Mouse (Mus musculus): ENCODE results near the gene Idh3a. TPM values are rescaled to one million over a fixed set of nuclear protein-coding genes. Genes with fewer than 3 reads are reported as not detected.

Idh3a gene
- total RNA-seq (2021): 100 to 1,000 TPM; 159 to 179 TPM
- long read RNA-seq, experiment 1, transcript Idh3a-205 (11 exons, 2,580 nt): major isoform, 187 of 198 reads
- long read RNA-seq, experiment 1, partial matches to known transcripts: 4 of 198 reads
- long read RNA-seq, experiment 1, other reads (novel, unspliced or antisense): 6 of 198 reads
- long read RNA-seq, experiment 2, transcript Idh3a-205 (11 exons, 2,580 nt): major isoform, 274 of 301 reads
- long read RNA-seq, experiment 2, partial matches to known transcripts: 2 of 301 reads
- long read RNA-seq, experiment 2, other reads (novel, unspliced or antisense): 23 of 301 reads

DNA sequence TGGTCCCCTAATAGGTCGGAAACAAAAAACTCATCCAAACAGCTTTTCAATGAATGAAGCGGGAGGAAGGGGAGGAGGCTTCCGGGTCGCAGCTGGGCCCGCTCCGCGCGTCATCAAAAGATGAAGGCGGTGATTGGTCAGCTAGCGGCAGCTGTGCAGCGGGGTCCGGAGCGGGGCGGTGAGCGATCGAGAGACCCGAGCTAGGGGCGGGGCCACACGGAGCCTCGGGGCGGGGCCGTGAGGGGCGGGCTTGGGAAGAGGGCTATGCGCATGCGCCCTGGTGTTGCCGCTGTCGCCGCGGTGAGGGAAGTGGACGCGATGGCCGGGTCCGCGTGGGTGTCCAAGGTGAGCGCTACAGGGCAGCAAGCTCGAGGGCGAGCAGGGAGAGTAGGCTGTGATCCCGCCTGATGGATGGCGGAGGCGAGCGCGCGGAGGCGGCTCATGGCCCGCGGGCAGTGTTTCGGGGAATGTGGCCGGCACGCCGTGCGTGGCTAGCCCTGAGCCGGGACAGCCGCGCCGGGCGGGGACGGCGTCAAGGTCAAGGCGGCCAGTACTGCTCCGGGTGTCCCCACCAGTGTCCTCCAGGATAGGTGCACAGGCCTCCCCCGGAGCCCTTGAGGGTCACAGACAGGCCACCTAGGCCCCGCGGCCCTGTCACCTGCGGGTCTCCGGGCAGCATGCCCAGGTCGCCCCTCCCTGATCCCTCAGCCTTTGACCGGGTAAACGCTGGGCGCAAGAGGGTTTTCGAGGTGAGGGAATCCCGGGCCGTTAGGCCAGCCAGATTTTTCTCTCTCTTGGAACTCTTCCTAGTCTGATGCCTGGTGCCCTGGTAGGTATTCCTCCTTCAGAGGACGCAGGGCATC, at the start of gene Idh3a:
TSS of gene Idh3a (plus strand) at position 136 of the 863 bp plus-strand sequence.
- Histone ChIP-seq H3K27ac (peak within 1 kb of the TSS; percentile 96), H3K4me3 (peak within 1 kb of the TSS; percentile 93)
- TF ChIP-seq CTCF (conservative IDR thresholded peaks at IDR 0.05): no peak

DNA sequence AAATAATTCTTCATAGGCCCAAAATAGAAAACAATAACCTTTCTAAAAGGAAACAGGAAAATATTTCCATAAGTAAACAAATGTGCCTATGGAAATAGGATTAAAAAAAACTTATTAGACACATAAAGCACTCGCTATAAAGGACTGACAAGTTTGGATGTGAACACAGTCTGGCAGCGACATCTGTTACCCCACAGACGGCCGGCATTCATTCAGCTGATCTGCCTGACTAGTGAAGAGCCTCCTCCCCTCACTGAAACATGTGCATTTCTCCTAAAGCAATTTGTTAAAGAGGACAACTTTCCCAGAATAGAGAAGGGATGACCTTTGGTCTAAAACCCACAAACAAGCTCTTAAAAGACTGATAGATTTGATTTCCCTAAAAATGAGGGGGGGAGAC, 49.1 kb upstream of the Idh3a start:
- no peak for TF ChIP-seq CTCF (conservative IDR thresholded peaks at IDR 0.05)
- Histone ChIP-seq H3K27ac (peak overlapping the region; percentile 71), H3K4me3 (no peak overlapping the region)
- peak; percentile 74 to 80 for DNase-seq (ENCODE audit: low spot score in 2 of 2)

More for the DNA sequence above, at the start of gene Idh3a:
- peak; percentile 97 to 98 for DNase-seq (ENCODE audit: low spot score in 2 of 2)

DNA sequence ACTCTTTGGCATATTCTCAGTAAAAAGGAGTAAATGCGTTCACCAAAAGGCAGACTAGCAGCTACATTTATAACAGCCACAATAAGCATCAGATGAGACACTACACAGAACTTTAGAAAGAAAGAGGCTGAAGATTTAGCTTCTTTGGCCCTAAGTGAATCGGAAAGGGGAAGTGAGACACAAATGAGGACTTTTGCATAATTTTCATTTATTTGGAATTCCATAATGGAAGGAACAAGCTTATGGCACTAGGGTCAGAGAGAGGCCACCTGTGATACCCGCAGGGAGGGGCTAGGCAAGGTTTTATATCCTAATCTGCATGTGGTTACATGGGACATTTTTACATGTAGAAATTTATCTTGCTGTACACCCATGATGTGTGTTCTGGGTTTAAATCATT, 48.7 kb upstream of the Idh3a start:
- no peak overlapping the region for H3K4me3 ChIP-seq
- H3K27ac ChIP-seq: peak overlapping the region; percentile 71
- no peak for DNase-seq (ENCODE audit: low spot score in 2 of 2)
- no peak for TF ChIP-seq CTCF (conservative IDR thresholded peaks at IDR 0.05)

DNA sequence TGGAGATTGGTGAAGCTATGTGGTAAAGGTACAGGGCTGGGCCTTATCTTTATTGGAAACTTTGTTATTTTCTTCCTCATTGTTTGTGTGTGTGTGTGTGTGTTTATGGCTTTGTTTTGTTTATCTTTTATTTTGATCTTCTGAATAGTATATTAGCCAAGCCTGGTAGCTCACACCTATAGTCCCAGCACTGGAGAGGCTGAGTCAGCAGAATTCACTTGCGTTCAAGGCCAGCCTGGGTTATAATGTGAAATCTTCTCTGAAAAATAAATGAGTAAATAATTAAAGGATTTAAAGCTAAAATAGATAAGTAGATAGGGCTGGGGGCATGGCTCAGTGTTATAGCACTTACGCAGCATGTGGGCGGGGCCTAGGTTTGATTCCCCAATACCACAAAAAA, 47.9 kb upstream of the Idh3a start:
- TF ChIP-seq CTCF (conservative IDR thresholded peaks at IDR 0.05): no peak
- no peak overlapping the region for H3K27ac ChIP-seq

DNA sequence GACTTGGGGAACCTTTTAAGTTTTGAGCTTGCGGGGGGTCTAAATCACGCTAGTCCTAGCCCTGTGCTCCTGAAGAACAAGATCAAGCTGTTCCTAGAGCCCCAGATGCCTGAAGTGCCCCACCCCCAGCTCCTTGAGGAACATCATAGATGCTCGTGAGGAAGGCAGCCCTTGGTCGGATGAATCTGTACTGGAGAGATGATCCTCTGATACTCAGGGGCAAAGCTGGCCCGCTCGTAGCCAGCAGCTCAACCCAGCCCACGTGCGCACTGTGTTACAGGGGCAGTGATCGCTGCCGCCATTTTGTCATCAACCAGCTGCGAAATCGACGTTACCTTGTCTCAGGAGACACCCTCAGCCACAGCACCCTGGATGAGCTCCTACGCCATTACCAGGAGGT, 47.5 kb upstream of the Idh3a start, which contains the start of gene Sh2d7:
TSS of gene Sh2d7 (plus strand) at position 301 of the 400 bp plus-strand sequence.
- Histone ChIP-seq H3K4me3 (no peak within 1 kb of the TSS), H3K27ac (peak within 1 kb of the TSS; percentile 71; the same call in 1 of the 2 replicates)
- TF ChIP-seq CTCF (conservative IDR thresholded peaks at IDR 0.05): no peak
- DNase-seq (ENCODE audit: low spot score in 2 of 2): no peak

More for the DNA sequence above, 47.9 kb upstream of the Idh3a start:
- no peak for DNase-seq (ENCODE audit: low spot score in 2 of 2)
- no peak overlapping the region for H3K4me3 ChIP-seq

DNA sequence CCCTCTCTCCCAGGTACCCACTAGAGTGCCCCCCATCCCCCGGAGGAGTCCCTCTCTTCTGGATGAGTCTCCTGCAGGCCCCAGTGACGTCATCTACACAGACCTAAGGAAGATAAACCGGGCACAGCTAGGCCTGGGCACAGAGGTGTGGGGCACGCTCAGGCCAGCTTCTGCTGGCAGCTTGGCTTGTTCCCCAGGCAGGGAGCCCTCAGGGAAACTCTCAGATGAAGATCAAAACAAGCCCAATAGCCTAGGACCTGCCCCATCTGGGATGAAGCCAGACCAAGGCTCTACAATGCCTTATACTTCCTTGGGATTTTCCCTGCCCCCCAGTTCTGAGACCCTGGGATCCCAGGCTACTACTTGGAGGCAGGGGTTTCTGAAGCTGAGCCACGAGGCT, 45.3 kb upstream of the Idh3a start:
- no peak overlapping the region for H3K27ac ChIP-seq
- no peak for TF ChIP-seq CTCF (conservative IDR thresholded peaks at IDR 0.05)
- no peak overlapping the region for H3K4me3 ChIP-seq
- DNase-seq (ENCODE audit: low spot score in 2 of 2): no peak

DNA sequence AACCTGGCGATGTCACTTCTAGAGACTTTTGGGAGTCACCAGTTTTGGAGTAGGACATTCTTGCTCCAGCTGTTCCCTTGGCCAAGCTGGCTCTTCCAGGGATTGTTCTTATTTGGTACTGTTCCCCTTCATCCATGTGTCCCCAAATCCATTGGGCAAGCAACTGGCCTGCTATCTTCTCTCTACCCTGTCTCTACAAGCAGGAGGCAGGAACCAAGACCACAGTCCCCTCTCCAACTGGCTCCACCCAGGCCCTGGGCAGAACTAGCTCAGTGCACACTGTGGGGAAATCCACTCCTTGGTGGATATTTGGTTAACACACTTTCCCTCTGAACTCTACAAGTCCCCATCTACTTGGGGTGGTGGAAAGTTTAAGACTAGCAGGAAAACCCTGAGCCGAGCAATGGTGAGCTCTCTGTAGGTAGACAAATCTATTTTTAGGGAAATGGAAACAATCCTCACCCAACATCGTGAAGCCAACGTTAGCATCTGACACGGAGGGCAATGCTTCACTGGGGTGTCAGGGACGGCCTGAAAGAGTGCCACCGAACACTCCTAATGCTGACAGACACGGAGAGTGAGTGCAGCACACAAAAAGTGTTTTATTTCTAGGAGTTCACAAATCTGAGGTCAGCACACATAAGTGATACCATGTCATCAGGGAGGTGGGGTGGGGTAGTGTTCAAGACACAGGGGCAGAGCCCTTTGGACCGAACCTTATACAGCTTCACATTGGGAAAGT, 41.8 kb upstream of the Idh3a start:
- no peak for DNase-seq (ENCODE audit: low spot score in 2 of 2)
- Histone ChIP-seq H3K4me3 (no peak overlapping the region), H3K27ac (no peak overlapping the region)
- TF ChIP-seq CTCF (conservative IDR thresholded peaks at IDR 0.05): no peak

DNA sequence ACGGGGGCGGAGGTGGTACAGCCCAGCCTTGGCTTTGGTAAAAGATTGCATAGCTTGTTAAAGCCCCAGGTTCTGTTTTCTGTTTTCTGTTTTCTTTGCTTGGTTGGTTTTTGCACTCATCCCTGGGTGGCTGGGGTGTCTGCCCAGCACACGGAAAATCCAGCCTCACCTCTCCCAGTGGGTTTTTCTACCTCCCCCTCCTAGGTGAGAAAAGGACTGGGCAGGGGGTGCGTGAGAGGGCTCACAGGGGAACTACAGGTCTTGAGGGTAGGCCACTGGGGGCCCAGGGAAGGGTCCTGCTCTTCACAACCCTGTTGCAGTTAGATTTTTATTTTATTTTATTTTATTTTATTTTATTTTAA, 41.2 kb upstream of the Idh3a start:
- no peak for TF ChIP-seq CTCF (conservative IDR thresholded peaks at IDR 0.05)

DNA sequence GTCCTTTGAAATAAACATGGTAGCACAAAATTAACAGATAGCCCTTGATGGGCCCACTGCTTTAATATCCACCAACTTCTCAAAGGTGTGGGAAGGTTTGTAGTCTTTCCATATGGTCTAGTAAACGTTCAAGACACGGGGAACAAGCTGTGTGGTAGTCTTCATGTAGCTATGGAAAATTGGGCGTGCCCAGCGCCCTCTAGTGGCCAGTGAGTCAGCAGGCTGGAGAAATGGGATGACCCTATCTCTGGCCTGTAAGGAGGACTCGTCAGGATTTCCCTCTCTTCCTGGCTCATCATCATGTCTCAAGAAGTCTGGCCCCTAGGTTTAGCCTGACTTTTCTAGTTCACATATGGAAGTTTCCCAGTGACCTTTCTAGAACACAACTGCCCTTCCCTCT, 38.6 kb upstream of the Idh3a start:
- peak; percentile 94 for TF ChIP-seq CTCF (conservative IDR thresholded peaks at IDR 0.05)
- peak in 1 of 2 experiments; percentile 62 for DNase-seq (ENCODE audit: low spot score in 2 of 2)
- no peak overlapping the region for H3K4me3 ChIP-seq
- H3K27ac ChIP-seq: no peak overlapping the region

More for the DNA sequence above, 41.2 kb upstream of the Idh3a start:
- Histone ChIP-seq H3K27ac (no peak overlapping the region), H3K4me3 (no peak overlapping the region)
- no peak for DNase-seq (ENCODE audit: low spot score in 2 of 2)

DNA sequence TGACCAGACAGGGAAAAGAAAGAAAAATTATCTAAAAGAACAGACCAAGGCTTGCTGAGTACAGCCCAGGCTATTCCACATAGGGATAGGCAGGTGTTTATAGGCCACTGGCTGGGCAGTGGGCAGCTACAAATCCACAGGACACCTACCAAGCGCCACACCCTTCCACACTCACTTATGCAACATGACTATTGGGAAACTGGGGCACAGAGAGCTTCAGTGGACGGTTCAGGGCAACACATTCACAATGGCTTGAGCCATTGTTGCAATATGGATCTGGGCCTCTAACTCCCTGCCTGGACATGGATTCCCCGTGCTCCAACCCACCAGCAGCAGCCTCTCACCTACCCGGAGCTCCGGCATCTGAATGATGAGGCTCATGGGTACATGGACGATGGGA, 36.7 kb upstream of the Idh3a start:
- no peak for DNase-seq (ENCODE audit: low spot score in 2 of 2)
- no peak overlapping the region for H3K27ac ChIP-seq
- H3K4me3 ChIP-seq: no peak overlapping the region
- no peak for TF ChIP-seq CTCF (conservative IDR thresholded peaks at IDR 0.05)

DNA sequence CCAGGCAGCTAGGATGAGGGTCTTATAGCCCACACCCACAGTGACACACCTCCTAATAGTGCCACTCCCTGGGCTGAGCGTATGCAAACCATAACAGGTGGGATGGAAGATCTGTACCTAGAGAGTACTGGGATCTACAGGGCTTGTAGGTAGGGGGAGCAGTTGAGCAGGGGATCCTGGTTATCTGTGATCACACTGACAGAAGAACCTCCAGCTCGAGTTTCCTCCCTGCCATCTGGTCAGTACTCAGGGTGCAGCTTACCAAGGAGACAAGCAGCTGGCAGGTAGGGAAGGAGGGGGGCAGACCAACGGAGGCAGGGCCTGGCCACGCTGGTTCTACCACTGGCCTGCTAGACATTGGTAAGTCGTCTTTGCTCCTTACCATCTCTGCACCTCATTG, 33.7 kb upstream of the Idh3a start:
- DNase-seq (ENCODE audit: low spot score in 2 of 2): peak in 1 of 2 experiments; percentile 46
- Histone ChIP-seq H3K4me3 (no peak overlapping the region), H3K27ac (no peak overlapping the region)
- peak; percentile 70 for TF ChIP-seq CTCF (conservative IDR thresholded peaks at IDR 0.05)

DNA sequence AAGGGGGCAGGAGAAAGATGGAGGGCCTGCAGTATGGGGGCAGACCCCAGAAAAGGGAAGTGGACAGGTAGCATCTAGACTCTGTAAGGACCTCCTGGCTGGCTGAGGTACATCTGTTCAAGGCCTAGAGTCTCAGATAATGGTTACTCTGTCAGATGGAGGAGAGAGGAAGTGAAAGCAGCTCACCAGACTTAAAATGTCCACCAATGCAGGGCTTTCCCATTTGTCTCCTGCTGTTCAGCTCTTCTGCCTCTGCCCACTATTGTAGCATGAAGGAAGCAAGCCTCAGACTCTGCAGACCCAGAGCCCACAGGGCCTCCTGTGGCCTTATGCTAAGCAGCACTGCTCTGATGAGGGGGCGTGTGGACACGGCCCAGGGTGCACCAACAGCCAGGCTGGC, 31.1 kb upstream of the Idh3a start:
- no peak for TF ChIP-seq CTCF (conservative IDR thresholded peaks at IDR 0.05)
- H3K4me3 ChIP-seq: no peak overlapping the region
- DNase-seq (ENCODE audit: low spot score in 2 of 2): no peak

DNA sequence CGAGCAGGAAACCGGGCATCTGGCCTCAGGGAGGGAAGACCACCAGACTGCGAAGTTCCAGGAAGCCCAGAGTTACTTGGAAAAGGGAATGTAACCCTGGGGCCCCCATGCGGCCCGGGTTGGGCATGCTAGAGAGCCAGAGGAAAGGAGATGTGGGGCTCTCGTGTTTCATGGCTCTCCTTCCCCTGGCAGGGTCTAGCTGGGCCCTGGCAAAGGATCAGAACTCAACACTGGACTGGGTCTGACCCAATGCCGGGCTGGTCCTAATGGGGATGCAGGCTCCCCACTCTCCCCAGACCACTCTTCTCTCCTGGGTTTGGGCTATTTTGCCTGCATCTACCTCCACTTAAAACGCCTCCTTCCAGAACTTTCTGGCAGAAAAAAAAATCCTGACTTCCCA, 27.4 kb upstream of the Idh3a start:
- no peak for DNase-seq (ENCODE audit: low spot score in 2 of 2)
- Histone ChIP-seq H3K4me3 (no peak overlapping the region), H3K27ac (no peak overlapping the region)
- no peak for TF ChIP-seq CTCF (conservative IDR thresholded peaks at IDR 0.05)

More for the DNA sequence above, 31.1 kb upstream of the Idh3a start:
- no peak overlapping the region for H3K27ac ChIP-seq

All from layer of hippocampus, adult 2 months (tissue).